Mouse (Mus musculus): Measurements from ENCODE around the gene Meltf. TPM values are rescaled to one million over a fixed set of nuclear protein-coding genes. Genes with fewer than 3 reads are reported as not detected.
A peak's percentile ranks its signal among the peaks of the same experiment; 100 is the strongest.

Gene Meltf
- 0.09 and 0.28 TPM in 2 replicates for polyA plus RNA-seq (2012; rRNA removed)

GRCm38 (mm10) chr16:31878573-31879257 is at the start of gene Meltf:
Gene Meltf, plus strand, starts transcription at chr16:31878810.
- WGBS = 33% methylated on average over 21 of the region's 21 CpGs
- H3K4me3 ChIP-seq (replicated peaks; ENCODE audit: extremely low read depth, low read depth, low read length) = no peak within 1 kb of the TSS
- H3K4me1 ChIP-seq (ENCODE audit: control insufficient read depth, insufficient read depth, low read length) = no peaks in the 10 kb centered on the region
- peak; percentile 73 for DNase-seq
- TF ChIP-seq POLR2A (IDR thresholded peaks at IDR 0.05; ENCODE audit: borderline replicate concordance, extremely low read depth, low read depth, low read length) (no peak), CTCF (IDR thresholded peaks at IDR 0.05; ENCODE audit: insufficient read depth, low read length) (peak; percentile 72)

- no peak for TF ChIP-seq CTCF (IDR thresholded peaks at IDR 0.05; ENCODE audit: insufficient read depth, low read length)
- no peak for TF ChIP-seq POLR2A (IDR thresholded peaks at IDR 0.05; ENCODE audit: borderline replicate concordance, extremely low read depth, low read depth, low read length)
- Histone ChIP-seq H3K4me1 (ENCODE audit: control insufficient read depth, insufficient read depth, low read length) (no peaks in the 10 kb centered on the region), H3K4me3 (replicated peaks; ENCODE audit: extremely low read depth, low read depth, low read length) (no peak overlapping the region)
- DNase-seq = no peak
- 84% methylated on average over 4 of the region's 4 CpGs for WGBS
Measured at GRCm38 (mm10) chr16:31830726-31831125, 47.9 kb upstream of the Meltf start.

- no peak for DNase-seq
- Histone ChIP-seq H3K4me3 (replicated peaks; ENCODE audit: extremely low read depth, low read depth, low read length) (no peak overlapping the region), H3K4me1 (ENCODE audit: control insufficient read depth, insufficient read depth, low read length) (no peaks in the 10 kb centered on the region)
- 91% methylated on average over 10 of the region's 10 CpGs for WGBS
- TF ChIP-seq POLR2A (IDR thresholded peaks at IDR 0.05; ENCODE audit: borderline replicate concordance, extremely low read depth, low read depth, low read length) (no peak), CTCF (IDR thresholded peaks at IDR 0.05; ENCODE audit: insufficient read depth, low read length) (no peak)
Measured at GRCm38 (mm10) chr16:31832630-31833422, 45.8 kb upstream of the Meltf start.

DNA sequence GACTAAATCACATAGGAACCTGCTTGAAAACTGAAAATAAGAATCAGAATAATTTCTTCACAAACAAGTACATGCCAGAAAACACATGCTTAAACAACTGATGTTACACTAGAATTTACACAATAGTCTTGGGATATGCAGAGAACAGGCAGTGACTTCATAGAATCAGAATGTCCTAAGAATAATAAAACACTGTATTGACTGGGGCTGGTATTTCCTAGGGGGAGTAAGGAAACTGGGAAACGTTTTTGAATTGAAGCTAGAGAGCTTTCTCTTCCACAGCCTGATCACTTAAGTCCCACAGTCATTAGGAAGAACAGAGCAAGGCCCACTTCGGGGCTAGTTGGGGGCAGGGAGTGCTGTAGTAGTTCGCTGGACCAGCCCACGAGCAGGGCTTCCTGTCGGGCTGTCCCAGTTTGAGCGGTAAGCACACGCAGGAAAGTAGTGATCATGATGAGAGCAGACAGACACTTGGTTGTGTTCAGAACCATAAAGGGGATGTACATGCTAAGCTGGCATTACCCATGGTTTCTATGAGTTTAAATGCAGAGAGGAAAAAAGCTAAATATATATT is 44.5 kb upstream of the Meltf start:
- no peak for DNase-seq

GRCm38 (mm10) chr16:31834662-31835318 is 43.8 kb upstream of the Meltf start:
- TF ChIP-seq CTCF (IDR thresholded peaks at IDR 0.05; ENCODE audit: insufficient read depth, low read length) (no peak), POLR2A (IDR thresholded peaks at IDR 0.05; ENCODE audit: borderline replicate concordance, extremely low read depth, low read depth, low read length) (no peak)
- no peak overlapping the region for H3K4me3 ChIP-seq (replicated peaks; ENCODE audit: extremely low read depth, low read depth, low read length)
- WGBS = 75% methylated on average over 2 of the region's 2 CpGs
- no peak for DNase-seq
- no peaks in the 10 kb centered on the region for H3K4me1 ChIP-seq (ENCODE audit: control insufficient read depth, insufficient read depth, low read length)

More for the DNA sequence above, 44.5 kb upstream of the Meltf start:
- H3K4me3 ChIP-seq (replicated peaks; ENCODE audit: extremely low read depth, low read depth, low read length) = no peak overlapping the region
- TF ChIP-seq CTCF (IDR thresholded peaks at IDR 0.05; ENCODE audit: insufficient read depth, low read length) (no peak), POLR2A (IDR thresholded peaks at IDR 0.05; ENCODE audit: borderline replicate concordance, extremely low read depth, low read depth, low read length) (no peak)
- H3K4me1 ChIP-seq (ENCODE audit: control insufficient read depth, insufficient read depth, low read length) = no peaks in the 10 kb centered on the region
- WGBS = 40% methylated on average over 7 of the region's 7 CpGs

GRCm38 (mm10) chr16:31837362-31837761 is 41.2 kb upstream of the Meltf start:
- WGBS = 87% methylated on average over 3 of the region's 3 CpGs
- no peak overlapping the region for H3K4me3 ChIP-seq (replicated peaks; ENCODE audit: extremely low read depth, low read depth, low read length)
- TF ChIP-seq POLR2A (IDR thresholded peaks at IDR 0.05; ENCODE audit: borderline replicate concordance, extremely low read depth, low read depth, low read length) (no peak), CTCF (IDR thresholded peaks at IDR 0.05; ENCODE audit: insufficient read depth, low read length) (no peak)
- DNase-seq = no peak
- no peaks in the 10 kb centered on the region for H3K4me1 ChIP-seq (ENCODE audit: control insufficient read depth, insufficient read depth, low read length)

DNA sequence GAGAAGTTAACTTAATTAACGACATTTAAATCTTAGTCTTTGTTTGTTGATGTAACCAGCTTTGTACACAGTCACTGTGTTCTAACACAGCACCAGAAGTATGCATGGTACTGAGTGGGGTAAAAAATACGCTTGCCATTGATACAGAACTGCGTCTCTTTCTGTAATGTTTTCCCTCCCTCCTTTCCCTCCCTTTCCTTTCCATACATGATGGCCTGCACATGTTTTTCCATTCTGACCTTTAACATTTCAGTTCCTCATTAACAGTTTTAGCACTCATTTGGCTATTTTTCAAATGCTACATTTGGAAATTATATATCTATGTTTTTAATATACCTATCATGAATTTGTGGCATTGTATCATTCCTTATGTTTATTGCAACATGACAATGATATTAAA is 34.4 kb upstream of the Meltf start:
- no peaks in the 10 kb centered on the region for H3K4me1 ChIP-seq (ENCODE audit: control insufficient read depth, insufficient read depth, low read length)
- 91% methylated on average over 3 of the region's 3 CpGs for WGBS
- no peak for DNase-seq
- no peak for TF ChIP-seq CTCF (IDR thresholded peaks at IDR 0.05; ENCODE audit: insufficient read depth, low read length)
- no peak overlapping the region for H3K4me3 ChIP-seq (replicated peaks; ENCODE audit: extremely low read depth, low read depth, low read length)

DNA sequence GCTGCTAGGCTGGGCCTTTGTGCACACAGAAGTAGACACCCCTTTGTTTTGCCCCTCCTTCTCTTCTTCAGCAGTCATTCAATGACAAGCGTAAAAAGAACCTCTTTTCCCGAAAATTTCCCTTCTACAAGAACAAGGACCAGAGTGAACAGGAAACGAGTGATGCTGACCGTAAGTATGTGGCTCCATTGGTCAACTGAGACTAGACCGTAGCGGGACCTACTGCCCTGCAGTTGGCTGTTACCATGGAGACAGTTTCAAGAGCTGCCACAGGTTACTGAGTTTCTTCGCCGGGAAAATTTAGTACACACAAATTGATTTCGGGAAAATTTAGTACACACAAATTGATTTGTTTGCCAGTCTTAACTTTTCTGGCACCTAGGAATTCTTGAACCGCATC is 31.8 kb upstream of the Meltf start:
- H3K4me1 ChIP-seq (ENCODE audit: control insufficient read depth, insufficient read depth, low read length) = no peaks in the 10 kb centered on the region
- WGBS = 87% methylated on average over 10 of the region's 10 CpGs
- TF ChIP-seq POLR2A (IDR thresholded peaks at IDR 0.05; ENCODE audit: borderline replicate concordance, extremely low read depth, low read depth, low read length) (no peak), CTCF (IDR thresholded peaks at IDR 0.05; ENCODE audit: insufficient read depth, low read length) (no peak)
- H3K4me3 ChIP-seq (replicated peaks; ENCODE audit: extremely low read depth, low read depth, low read length) = no peak overlapping the region
- no peak for DNase-seq

DNA sequence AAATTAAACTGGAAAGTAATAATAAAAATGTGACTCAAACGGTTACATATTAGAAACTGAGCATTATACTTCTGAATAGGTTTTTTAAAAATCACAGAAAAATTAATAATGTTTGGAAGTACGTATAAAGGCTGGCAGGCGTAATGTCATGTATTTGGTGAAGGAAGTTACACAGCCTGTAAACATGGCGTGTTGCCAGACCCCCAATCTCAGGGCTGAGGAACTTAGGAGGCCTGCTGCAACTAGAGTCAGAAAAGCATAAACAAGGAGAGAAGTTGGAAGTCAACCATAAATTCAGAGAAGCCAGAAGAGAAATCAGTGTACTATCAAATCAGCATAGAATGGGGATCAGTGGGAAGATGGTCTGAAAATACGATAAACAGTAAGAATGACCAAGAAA is 14.7 kb upstream of the Meltf start:
- DNase-seq = no peak

More for the DNA sequence above, 14.7 kb upstream of the Meltf start:
- Histone ChIP-seq H3K4me1 (ENCODE audit: control insufficient read depth, insufficient read depth, low read length) (no peaks in the 10 kb centered on the region), H3K4me3 (replicated peaks; ENCODE audit: extremely low read depth, low read depth, low read length) (no peak overlapping the region)
- no peak for TF ChIP-seq CTCF (IDR thresholded peaks at IDR 0.05; ENCODE audit: insufficient read depth, low read length)
- TF ChIP-seq POLR2A (IDR thresholded peaks at IDR 0.05; ENCODE audit: borderline replicate concordance, extremely low read depth, low read depth, low read length) = no peak
- WGBS = 50% methylated on average over 5 of the region's 5 CpGs

All from lung, adult 2 months (tissue).